Mouse (Mus musculus) right cerebral cortex, postnatal 25 days (tissue): ENCODE measurements around the gene Litaf.

Source experiments
- DNase-seq: peaks from one replicate; pipeline ENCODE4 v3.0.0; 2022

Litaf gene

GRCm38 (mm10) chr16:10951581-10951980 lies 114.4 kb downstream of the Litaf start:
- DNase-seq = no peak

- no peak for DNase-seq
These were observed 115.4 kb downstream of the Litaf start for GRCm38 (mm10) chr16:10950539-10950938.

DNA sequence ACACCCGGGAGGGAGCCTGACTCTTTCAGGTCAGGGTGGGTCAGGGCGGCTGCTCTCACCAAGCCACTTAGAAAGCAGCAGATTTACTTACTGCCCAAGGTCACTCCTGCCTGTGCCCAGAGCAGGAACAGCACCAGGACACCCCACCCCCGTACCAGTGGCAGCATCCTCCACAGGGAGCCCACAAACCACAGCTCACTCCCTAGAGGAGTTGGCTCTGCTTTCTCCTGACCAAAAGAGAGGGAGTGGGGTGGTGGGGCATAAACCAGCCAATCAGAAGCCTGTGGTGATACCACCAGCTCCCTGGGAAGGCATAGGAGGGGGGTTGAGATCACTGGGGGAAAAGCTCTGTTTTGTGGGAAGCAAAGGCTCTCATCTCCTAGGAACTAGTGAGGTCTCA lies 118.2 kb downstream of the Litaf start:
- no peak for DNase-seq

GRCm38 (mm10) chr16:10945381-10946127 lies 120.4 kb downstream of the Litaf start:
- DNase-seq = no peak

DNA sequence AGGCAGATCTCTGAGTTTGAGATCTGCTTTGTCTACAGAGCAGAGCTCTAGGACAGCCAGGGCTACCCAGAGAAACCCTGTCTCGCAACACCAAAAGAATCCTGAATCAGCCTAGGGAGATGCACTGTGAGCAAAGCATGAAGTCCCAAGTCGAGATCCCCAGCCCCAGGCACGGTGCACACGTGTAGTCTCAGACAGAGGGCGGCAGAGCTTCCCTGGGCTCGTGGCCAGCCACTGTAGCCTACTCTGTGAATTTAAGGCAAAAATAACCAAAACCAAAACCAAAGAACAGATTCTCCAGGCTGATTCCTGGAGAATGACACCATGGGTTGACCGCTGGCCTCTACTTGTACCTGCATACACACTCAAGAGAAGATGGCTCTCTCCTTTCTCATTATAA lies 121.4 kb downstream of the Litaf start:
- no peak for DNase-seq

GRCm38 (mm10) chr16:10943257-10943656 lies 122.7 kb downstream of the Litaf start:
- DNase-seq = no peak

- no peak for DNase-seq
These were observed 125.3 kb downstream of the Litaf start for GRCm38 (mm10) chr16:10940661-10941060.

- no peak for DNase-seq
These were observed 126.0 kb downstream of the Litaf start for GRCm38 (mm10) chr16:10939932-10940331.

- DNase-seq = no peak
These were observed 128.5 kb downstream of the Litaf start for GRCm38 (mm10) chr16:10937497-10937896.

GRCm38 (mm10) chr16:10936700-10937319 lies 129.1 kb downstream of the Litaf start:
- no peak for DNase-seq

DNA sequence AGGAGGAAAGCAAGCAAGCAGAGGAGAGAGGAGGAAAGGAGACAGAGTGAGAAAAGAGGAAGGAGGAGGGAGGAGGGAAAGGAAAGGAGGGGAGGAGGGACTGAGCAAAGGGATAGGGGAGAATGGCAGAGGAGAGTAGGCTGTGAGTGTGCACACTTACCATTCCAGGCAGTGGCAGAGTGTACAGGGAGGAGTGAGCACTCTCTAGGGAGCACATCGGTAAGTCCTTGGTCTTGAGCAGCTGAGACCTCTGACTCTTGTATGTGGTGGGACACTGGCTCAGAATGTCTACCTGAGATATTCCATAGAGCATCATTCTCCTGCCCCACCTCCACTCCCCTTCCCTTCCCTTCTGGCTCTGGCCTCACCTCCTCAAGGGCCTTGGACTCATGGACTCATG lies 131.9 kb downstream of the Litaf start:
- no peak for DNase-seq

DNA sequence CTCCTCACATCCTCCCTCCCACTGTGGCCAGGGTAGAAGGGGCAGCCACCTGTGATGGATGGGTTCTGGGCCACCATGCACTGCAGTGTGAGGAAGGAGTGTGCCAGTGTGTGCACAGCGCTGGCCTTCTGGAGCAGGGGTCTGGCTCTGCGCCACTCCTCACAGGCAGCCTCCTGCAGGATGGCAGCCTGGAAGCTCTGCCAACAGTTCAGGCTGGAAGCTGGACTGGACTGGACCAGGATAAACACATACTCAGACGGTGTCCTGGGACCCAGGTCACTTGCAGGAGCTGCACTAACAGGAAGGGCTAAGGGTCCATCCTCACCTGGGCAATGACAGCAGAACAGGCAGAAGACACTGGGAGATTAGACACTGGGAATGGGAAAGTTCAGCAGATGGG lies 132.6 kb downstream of the Litaf start:
- DNase-seq = no peak

DNA sequence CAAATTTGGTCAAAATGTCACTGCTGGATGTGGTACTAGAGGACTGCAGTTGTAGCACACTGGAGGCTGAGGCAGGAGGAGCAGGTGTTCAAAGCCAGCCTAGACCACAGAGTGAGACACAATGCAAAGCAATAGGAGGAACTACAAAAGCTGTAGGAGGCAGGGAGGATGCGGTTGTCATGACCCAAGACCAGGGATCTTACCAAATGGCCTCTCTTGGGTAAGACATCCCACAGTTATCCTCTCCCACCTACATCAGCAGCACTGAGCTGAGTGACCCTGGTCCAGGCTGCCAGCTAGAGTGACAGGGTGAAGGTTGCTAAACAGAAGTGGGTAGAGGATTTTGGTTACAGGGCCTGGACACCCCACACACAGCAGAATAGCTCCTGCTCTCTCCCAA lies 138.9 kb downstream of the Litaf start:
- no peak for DNase-seq

- no peak for DNase-seq
These were observed 140.3 kb downstream of the Litaf start for GRCm38 (mm10) chr16:10925591-10926180.

DNA sequence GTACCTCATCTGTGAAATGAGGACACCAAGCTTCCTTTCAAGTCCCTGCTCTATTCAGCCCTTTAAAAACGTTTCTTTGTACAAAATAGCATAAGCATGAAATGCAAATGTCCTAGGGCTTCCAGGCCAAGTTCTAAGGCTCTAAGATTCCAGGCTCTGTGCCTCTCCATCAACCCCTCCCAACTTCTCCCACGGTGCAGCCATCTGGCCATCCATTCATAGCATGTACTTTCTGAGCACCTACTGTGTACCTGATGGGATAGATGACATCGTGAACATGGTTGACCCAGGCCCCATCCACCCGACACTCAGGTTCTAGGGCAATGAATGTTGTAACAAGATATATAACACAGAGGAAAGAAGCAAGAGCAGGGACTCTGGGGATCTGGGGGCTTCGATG lies 142.4 kb downstream of the Litaf start:
- DNase-seq = no peak

DNA sequence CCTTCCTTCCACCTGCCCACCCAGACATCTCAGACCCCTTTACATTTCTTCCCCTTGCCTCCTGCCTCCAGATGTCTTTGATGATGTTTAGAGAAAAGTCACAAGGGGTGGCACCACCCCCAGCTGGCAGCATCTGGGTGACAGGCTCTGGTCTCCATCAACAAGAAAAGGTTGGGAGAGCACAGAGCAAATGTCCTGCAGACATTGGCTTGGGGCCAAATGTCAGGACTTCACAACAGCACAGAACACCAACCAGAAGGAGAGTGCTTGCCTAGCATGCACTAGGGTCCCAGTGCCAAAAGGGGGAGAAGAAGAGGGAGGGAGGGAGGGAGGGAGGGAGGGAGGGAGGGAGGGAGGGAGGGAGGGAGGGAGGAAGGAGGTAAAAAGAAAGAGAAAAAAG lies 146.1 kb downstream of the Litaf start:
- DNase-seq = no peak

DNA sequence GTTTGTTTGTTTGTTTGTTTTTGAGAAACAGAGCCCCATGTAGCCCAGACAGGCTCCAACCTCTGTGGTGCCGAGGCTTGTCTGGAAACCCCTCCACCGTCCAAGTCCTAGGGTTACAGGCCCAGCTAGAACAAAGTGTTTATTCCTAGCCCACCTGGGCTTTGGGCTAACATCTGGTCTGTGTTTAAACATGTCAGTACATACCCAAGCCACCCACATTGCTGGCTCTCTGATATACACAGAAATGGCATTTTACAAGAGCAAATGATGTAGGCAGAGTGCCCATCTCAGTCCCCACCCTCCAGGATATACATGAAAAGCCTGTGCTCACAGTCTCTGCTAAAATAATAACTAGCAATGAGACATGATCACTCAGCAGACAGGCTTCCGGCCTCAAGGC lies 149.7 kb downstream of the Litaf start:
- no peak for DNase-seq

- DNase-seq = no peak
These were observed 150.9 kb downstream of the Litaf start for GRCm38 (mm10) chr16:10915066-10915465.

- no peak for DNase-seq
These were observed 154.9 kb downstream of the Litaf start for GRCm38 (mm10) chr16:10911061-10911460.

DNA sequence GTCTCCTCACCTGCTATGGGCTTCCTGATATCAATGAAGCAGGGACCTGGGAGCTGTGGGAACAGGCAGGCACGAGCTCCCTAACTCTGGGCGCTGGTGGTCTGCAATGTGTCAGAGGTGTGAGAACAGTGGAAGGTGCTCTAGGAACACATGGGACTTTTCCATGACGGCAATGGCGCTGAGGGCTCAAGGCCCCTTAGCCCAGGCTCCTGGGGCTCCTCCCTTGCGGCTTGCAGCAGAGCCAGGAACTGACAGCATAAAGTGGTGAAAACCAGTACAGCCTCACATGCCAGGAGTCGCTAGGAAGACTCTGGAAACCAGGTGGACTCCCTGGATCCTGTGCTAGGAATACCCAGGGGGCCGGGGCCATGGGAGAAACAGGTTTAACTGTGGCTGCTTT lies 155.4 kb downstream of the Litaf start:
- no peak for DNase-seq
